Mouse (Mus musculus) activated CD4-positive, CD25-positive, alpha-beta regulatory T cell, adult 4 months (primary cell): ENCODE results near the gene Napepld. TPM values are rescaled to one million over a fixed set of nuclear protein-coding genes. Genes with fewer than 3 reads are reported as not detected.
"Not testable (repeated sequence)": the region's sequence is repeated elsewhere in the genome, so short reads cannot be mapped to it uniquely, and the experiment has no call there.

Source experiments
- ATAC-seq: one replicate; pipeline ENCODE4 v1.8.0; 2017
- polyA plus RNA-seq, 2 experiments: library from polyadenylated mRNA; unstranded; fragments of 100-300 nt; shearing (Covaris generic); gene quantifications; one replicate each; pipeline ENCODE4 v1.2.1; 2017

The Napepld gene
- polyA plus RNA-seq, 2 experiments from 2014 or later: 2.4 to 4.3 TPM

DNA sequence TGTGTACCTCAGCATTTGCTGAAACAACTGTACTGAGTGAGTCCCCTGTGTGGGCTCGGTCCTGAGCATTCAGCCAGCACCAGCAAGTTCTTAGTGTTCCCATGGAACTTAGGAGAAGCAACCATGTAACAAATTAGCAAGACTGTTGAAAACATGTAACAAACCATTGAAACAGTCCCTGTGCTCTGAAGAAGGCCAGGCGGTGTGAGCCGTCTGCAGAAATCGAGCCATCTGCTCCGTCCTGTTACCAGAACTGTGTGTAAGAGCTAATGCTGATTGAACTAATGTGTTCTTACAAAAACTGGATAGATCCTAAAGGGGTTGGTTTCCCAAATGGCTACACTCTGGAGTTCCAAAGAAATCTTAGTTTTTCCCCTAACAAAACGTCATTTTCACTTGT, 40.3 kb downstream of the Napepld start:
- ATAC-seq: no peak

DNA sequence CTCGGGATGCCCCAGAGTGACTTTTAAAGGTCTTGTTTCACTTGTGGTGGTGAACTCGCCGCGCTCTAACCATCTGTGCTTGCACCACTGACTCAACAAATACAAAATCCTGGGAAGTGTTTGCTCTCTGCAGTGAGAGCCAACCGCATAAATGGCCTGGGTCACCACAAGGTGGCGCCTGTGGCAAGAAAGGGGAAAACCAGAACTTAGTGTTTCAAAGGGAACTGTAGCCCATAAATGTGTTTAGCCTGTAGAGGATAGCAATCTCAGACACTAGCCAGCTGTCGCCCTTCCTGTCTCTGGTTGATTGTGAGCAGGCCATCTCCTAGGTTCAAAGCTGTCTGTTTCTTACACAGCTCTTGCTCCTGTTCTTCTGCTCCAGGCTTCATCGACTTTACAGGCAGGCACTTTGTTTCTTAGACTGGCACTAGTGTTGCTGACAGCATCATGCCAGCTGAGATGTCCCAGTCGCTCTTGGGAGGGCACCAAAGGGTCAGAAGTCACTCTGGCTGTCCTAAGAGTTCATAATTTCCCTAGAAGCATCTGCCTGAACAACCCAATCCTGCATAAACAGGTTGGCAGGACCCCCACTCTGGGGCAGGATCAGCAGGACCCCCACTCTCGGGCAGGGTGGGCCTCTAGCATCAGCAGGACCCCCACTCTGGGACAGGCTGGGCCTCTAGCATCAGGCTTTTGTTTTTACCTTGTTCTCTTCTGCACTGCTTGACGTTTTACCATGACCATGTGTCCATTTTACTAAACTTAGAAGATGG, 42.4 kb downstream of the Napepld start:
- ATAC-seq: peak; percentile 89

DNA sequence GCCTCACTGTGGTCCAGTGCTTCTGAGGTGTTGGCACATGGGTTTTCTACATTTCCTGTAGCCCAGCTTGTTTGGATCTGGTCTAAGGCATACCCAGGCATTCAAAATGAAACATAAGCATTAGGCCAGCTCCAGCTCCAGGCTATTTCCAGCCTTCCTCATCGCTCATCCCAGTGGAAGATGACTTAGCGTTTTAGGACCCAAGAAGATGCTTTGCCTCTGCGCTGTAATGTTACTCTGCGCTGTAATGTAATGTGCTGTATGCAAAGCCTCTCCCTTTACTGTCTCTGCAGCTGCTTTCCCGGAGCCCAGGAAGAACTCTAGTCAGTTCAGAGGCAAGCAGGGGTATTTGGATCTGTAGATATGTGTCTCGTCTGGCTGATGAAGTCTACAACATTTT, 43.2 kb downstream of the Napepld start:
- no peak for ATAC-seq

DNA sequence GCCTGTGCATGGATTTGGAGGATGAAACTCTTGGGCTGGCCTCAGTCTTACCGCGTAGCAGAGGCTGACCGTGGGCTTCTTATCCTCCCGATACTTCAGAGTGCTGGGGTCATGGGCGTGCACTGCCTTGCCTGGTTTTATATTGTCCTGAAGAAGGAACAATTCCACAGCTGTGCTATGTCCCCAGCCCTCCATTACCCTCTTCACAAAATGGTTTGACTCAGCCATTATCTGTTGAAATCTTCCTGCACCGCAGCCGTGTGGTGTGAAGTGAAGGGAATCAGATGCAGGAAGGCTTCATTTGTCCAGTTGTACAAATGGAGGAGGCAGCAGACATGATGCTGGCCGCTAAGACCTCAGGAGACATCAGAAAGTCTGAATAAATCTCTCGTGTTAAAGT, 44.3 kb downstream of the Napepld start:
- no peak for ATAC-seq

DNA sequence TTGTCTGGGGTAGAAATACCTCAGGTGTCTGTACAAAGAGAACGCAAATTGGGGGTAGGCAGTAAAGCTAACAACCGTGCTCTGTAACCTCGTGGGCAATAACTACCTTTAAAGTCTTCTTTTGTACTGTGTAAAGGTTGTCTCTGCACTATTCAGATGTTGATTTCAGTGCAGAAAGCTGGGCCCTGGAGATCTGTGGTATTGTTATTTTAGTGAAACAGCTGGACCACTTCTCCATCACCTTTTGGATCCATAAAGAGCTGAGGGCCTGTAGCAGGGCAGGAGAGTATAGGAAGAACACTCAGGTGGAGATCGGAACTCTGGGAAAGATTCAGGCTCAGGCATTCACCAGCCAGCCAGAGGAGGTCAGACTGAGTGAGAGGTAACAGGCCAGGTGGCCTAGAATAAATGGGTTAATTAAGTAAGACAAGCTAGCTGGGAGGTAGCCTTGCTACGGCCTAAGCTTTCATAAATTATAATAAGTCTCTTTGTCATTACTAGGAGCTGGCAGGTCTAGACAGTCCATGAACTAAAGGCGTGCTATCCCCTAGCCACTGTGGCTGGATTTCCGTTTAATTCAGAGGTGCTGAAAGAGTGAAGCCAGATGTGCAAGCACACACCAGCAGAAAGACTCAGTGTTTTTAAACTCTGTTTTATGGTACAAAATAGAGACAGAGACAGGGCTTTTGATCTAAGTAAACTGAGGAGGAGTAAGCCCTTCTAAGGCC, 49.1 kb downstream of the Napepld start:
- ATAC-seq: no peak

DNA sequence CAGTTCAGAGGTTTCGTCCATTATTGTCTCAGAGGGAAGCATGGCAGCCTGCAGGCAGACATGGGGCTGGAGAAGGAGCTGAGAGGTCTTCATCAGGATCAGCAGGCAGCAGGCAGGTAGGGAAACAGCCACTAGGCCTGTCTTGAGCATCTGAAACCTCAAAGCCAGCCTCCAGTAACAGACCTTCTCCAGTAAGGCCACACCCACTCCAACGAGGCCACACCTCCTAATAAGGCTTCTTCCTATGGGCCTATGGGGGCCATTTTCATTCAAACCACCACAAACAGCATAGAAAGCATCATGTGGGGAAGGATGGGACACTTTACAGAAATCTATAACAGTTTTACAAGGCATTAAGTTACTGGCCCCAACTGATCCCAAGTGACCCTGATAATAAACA, 50.5 kb downstream of the Napepld start:
- ATAC-seq: no peak

DNA sequence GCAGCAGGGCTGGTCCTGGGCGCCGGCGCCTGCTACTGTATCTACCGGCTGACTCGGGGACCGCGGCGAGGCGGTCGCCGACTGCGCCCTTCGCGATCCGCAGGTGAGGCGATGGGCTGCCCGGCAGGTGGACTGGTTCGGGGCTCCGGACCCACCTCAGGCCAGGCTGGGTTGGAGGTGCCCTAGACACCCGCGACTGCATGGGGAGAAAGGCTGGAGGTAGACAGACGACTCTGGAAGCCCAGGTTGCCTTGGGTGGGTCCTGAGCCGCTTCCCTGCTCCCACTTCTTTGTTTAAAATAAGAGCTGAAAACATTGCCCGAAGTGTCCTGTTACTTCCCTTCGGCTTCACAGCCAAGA, 55.1 kb downstream of the Napepld start:
- ATAC-seq: no peak

DNA sequence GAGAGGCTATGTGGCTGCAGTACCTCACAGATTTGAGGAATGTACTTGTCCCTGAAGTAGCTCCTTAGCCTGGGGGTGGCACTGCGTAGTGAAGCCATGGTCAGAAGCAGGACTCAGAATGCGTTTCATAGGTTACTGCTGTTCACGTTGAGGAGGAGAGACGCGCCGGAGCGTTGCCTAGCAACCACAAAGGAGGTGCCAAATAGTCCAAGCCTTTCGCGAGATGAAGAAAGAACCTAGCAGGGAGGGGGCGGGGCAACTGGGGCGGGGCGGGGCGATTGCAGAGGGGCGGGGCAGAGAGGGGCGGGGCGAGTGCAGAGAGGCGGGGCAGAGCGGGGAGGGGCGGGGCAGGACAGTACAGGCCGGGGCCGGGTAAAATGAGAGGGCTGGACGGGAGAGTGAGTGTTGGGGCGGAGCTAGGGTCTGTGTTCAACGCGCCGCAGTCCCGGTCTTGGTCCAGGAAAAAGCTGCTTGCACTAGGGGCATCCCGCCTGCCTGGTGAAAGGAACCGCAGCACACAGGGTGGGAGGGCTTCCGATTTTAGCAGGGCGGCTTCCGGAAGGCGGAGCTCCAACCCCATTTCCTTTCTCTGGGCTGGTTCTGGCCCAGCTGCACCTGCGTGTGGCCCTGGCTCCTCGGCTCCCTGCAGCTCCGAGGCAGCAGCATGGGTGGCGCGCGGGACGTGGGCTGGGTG, 55.6 kb downstream of the Napepld start, which contains the start of the genes Fbxl13 and Armc10:
Gene Fbxl13, minus strand, starts transcription at position 196 of the 694 bp plus-strand sequence.
Gene Armc10, plus strand, starts transcription at position 375 of the 694 bp plus-strand sequence.
- ATAC-seq: peak; percentile 95

DNA sequence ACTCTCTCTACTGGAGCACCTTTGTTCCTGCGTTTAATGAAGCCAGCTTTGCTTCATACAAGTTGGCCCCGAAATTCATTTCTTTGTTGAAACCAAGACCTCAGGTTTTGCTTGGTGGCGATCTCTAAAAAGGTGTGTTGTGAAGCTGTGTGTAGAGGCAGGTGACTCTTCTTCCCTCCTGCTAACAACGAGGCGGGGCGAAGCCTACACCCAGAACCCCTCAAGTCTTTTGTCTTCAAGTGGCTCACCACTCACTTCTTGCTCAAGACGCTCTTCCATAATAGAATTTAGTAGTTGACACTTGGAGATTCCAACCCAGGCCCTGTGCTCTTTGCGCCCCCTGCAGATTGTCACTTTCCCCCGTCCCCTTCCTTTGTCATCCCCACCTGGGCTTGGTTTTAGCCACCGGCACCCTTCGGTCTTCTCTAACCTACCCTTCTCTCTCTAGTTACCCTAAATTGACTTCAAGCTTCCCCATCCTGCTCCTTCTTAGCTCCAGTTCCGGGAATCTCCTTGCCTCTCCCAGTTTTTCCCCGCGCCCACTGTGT, 56.2 kb downstream of the Napepld start:
- no peak for ATAC-seq

DNA sequence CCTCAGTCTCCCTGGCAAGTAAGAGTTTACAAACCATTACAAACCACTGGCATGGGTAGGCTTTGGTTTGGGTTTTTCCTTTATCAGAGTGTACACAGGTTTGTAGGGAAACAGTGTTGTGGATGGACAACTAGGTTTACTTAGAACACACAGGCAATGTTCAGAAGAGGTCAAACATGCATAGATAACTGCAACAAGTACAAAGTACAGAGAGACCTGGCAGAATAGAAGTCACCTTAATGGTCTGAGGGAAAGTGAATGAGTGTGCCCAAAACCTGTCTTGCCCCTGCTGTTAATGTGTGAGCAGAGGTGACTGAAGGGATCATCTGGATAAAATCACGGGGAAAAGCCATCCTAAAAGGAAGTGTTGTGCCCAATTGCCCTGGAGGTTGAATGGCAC, 57.6 kb downstream of the Napepld start:
- no peak for ATAC-seq

DNA sequence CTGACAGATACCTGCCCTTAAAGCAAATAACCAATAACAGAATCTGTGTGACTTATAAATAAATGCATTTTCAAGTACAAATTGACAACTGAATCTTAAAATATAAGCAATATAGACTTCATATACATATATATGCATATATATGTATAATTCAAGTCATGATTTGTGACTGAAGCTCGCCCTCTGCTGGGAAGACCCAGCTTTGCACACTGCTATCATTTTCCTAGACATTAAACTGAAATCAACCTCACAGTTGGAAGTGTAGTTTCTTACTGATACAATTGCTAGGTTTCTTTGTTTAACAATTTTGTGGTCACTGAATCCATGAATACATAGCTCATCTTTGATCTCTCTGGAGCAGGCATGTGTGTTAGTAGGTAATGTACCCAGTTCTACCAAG, 60.2 kb downstream of the Napepld start:
- no peak for ATAC-seq

DNA sequence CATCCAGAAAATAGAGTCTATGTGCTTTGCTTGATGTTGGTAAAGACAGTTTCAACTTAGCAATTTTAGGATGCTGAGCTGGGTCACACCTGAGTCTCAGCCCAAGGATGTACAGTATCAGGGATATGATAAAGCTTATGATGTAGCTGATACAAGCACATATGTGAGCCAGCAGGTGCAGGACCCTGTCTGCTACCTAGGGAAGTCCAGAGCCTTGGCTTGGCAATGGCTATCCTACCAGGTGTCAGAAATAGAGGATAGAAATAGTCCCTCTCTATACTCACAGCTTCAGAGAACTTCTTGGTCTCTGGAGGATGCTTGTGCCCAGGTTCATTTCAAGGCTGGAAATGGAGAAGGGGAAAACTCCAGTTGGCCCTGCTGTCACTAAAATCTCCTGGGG, 75.3 kb downstream of the Napepld start:
- no peak for ATAC-seq

DNA sequence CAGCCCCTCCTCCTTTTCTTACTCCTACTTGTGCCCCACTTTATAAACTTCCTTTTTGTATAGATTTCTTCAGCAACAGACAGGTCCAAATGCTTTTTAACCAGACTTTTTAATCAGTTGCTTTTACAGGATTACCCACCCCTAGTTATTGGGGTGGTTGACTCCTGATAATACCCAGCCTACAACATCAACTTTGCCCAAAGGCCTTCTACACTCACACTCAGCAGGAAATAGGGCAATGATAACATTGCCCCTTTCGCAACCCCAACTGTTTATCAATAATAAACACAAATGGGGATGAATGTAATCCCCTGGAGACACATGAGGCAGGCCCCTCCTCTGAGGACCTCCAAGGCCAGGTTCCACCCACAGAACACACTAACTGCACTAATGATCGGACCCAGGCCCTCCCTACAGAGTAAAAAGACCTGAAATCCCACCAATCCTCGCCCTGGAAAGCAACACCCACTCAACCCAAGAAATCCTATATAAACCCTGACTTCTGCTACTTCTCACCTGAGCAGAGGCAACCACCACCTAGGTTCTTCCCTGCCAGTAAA, 84.7 kb downstream of the Napepld start:
- no peak for ATAC-seq

DNA sequence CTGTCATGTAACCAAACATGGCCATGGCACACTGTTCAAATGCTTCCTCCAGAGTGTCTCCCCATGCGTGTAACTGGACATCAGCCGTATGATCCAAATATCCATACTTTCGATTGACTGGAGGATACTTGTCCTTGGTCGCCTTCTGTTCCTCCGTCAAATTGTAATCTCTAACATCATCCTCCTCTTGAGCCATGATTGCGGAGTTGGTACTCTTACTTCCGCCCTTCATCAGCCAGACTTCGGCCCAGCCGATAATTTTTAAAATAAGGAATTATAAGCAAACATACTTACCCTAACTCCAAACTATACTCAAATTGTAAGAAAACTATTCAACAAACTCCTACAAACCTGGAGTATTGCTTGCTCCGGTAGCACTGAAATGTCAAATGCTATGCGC, 86.9 kb downstream of the Napepld start:
- ATAC-seq: not testable (repeated sequence)

Other genes with a start within 250 kb of the Napepld start
- gene Lrrc17, start 157.8 kb downstream of the Napepld start, polyA plus RNA-seq: under 1 TPM in 1 of 2 experiments, not detected in 1; 0.16 TPM
- not detected for gene Fbxl13, start 55.8 kb downstream of the Napepld start, polyA plus RNA-seq
- gene Armc10, start 55.6 kb downstream of the Napepld start, polyA plus RNA-seq: 10 to 100 TPM; 32.4 to 36.9 TPM
- 10 to 100 TPM; 69.6 to 84.4 TPM for gene Pmpcb, start 35.7 kb upstream of the Napepld start, polyA plus RNA-seq
- 10 to 100 TPM; 44.5 to 47.0 TPM for gene Dnajc2, start 83.9 kb upstream of the Napepld start, polyA plus RNA-seq
- 100 to 1,000 TPM; 141 to 161 TPM for gene Psmc2, start 83.9 kb upstream of the Napepld start, polyA plus RNA-seq
- gene Slc26a5, start 164.2 kb upstream of the Napepld start, polyA plus RNA-seq: not detected